Mouse (Mus musculus) spleen, adult 2 months (tissue): ENCODE results near the gene Ddx19b.

Experiments used
- CTCF ChIP-seq: fragments of 200-500 bp; IDR thresholded peaks from 2 replicates; pipeline ENCODE4 v1.5.1; 2011; ENCODE audit warnings: mild to moderate bottlenecking, inconsistent platforms; ENCODE audit not compliant: insufficient read depth, insufficient read length, insufficient replicate concordance; ENCODE audit errors: extremely low read depth
- POLR2A ChIP-seq: fragments of 200-500 bp; IDR thresholded peaks from 2 replicates; pipeline ENCODE4 v1.6.1; 2011; ENCODE audit warnings: low read depth, low read length, inconsistent platforms

DNA sequence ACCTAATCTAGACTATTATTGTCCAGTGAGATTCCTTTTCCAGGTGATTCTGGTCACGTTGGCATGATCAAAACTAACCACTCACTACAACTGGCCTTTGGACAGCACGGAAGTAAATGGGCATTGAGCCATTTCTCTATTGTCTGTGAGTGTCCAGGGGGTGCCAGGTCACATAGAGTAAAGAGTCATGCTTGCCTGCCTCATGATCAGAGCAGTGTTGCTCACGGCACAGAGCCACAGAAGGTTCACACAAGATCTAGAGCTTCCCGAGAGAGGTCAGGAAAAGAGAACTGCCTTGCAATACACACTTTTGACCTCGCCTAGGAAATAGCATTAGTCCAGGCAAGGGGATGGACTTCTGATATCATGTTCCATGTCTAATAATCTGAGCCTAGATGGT, 47.9 kb upstream of the Ddx19b start:
- TF ChIP-seq CTCF (no peak), POLR2A (no peak)
